Mouse (Mus musculus) C2C12 (cell line): Measurements from ENCODE around the gene Tacc2.

Experiments
- CEBPB ChIP-seq: IDR thresholded peaks from one replicate; pipeline ENCODE4 v1.6.1; 2011; ENCODE audit warnings: low read depth, mild to moderate bottlenecking, control low read depth, moderate library complexity
- CTCF ChIP-seq: IDR thresholded peaks from one replicate; pipeline ENCODE4 v1.5.1; 2011; ENCODE audit not compliant: control insufficient read depth, insufficient read depth, insufficient read length
- MAX ChIP-seq: IDR thresholded peaks from one replicate; pipeline ENCODE4 v1.6.1; 2011; ENCODE audit warnings: mild to moderate bottlenecking, control low read depth
- MYOG ChIP-seq: IDR thresholded peaks from one replicate; pipeline ENCODE4 v1.6.1; 2011; ENCODE audit not compliant: control insufficient read depth, insufficient read length; ENCODE audit errors: extremely low read depth
- USF1 ChIP-seq: IDR thresholded peaks from one replicate; pipeline ENCODE4 v1.6.1; 2011; ENCODE audit warnings: low read depth, mild to moderate bottlenecking, control low read depth, moderate library complexity

GRCm38 (mm10) chr7:130537068-130537467, 40.2 kb upstream of the Tacc2 start:
- TF ChIP-seq USF1 (no peak), CTCF (no peak), MYOG (no peak), MAX (no peak), CEBPB (no peak)
